Mouse (Mus musculus): ENCODE data around the gene Htr6. TPM values are rescaled to one million over a fixed set of nuclear protein-coding genes. Genes with fewer than 3 reads are reported as not detected.

The Htr6 gene
- polyA plus RNA-seq, 2 experiments, result not detected

GRCm38 (mm10) chr4:139116356-139117063, 41.1 kb upstream of the Htr6 start:
- Histone ChIP-seq H3K4me3 (ENCODE audit: insufficient read depth in 1 of 2, low read depth in 2 of 2, low read length in 2 of 2) (no peak overlapping the region), H3K9ac (replicated peaks) (no peak overlapping the region), H3K4me1 (replicated peaks; ENCODE audit: control insufficient read depth in 2 of 2, insufficient read depth in 2 of 2, low read length in 1 of 2) (peaks cover 38 to 46% of the 10 kb centered on the region in 2 experiments), H3K27ac (peak overlapping the region; percentile 10), H3K4me2 (ENCODE audit: low read depth) (peak overlapping the region; percentile 22), H3K27me3 (ENCODE audit: control insufficient read depth, insufficient read depth, low read length) (no peaks in the 10 kb centered on the region), H3K9me3 (ENCODE audit: control insufficient read depth, low read length) (no peaks in the 10 kb centered on the region), H3K36me3 (replicated peaks; ENCODE audit: control insufficient read depth, insufficient read depth, low read depth) (no peaks in the 10 kb centered on the region)
- DNase-seq (ENCODE audit: low read depth in 3 of 3, low spot score in 3 of 3) (peak; percentile 44 to 54 (median 50)), ATAC-seq (ENCODE audit: insufficient read depth) (peak; percentile 84)
- 30% methylated on average over 3 of the region's 3 CpGs for WGBS (ENCODE audit: insufficient replicate concordance)
- TF ChIP-seq EP300 (IDR thresholded peaks at IDR 0.05; ENCODE audit: low read depth) (peak; percentile 67), CTCF (IDR thresholded peaks at IDR 0.05; ENCODE audit: low read depth) (no peak)

GRCm38 (mm10) chr4:139115721-139116120, 40.4 kb upstream of the Htr6 start:
- peak; percentile 66 for TF ChIP-seq CTCF (IDR thresholded peaks at IDR 0.05; ENCODE audit: low read depth)
- TF ChIP-seq EP300 (IDR thresholded peaks at IDR 0.05; ENCODE audit: low read depth), result no peak
- DNase-seq (ENCODE audit: low read depth in 3 of 3, low spot score in 3 of 3) (peak in 1 of 3 experiments; percentile 28), ATAC-seq (ENCODE audit: insufficient read depth) (no peak)
- WGBS (ENCODE audit: insufficient replicate concordance), result 78% methylated on average over 5 of the region's 5 CpGs
- Histone ChIP-seq H3K4me3 (ENCODE audit: insufficient read depth in 1 of 2, low read depth in 2 of 2, low read length in 2 of 2) (no peak overlapping the region), H3K36me3 (replicated peaks; ENCODE audit: control insufficient read depth, insufficient read depth, low read depth) (no peaks in the 10 kb centered on the region), H3K27ac (no peak overlapping the region; the same call in 1 of the 2 replicates), H3K4me2 (ENCODE audit: low read depth) (no peak overlapping the region), H3K9me3 (ENCODE audit: control insufficient read depth, low read length) (no peaks in the 10 kb centered on the region), H3K9ac (replicated peaks) (no peak overlapping the region), H3K4me1 (replicated peaks; ENCODE audit: control insufficient read depth in 2 of 2, insufficient read depth in 2 of 2, low read length in 1 of 2) (peaks cover 37 to 47% of the 10 kb centered on the region in 2 experiments), H3K27me3 (ENCODE audit: control insufficient read depth, insufficient read depth, low read length) (no peaks in the 10 kb centered on the region)

- Histone ChIP-seq H3K4me2 (ENCODE audit: low read depth) (no peak overlapping the region), H3K9me3 (ENCODE audit: control insufficient read depth, low read length) (no peaks in the 10 kb centered on the region), H3K4me1 (replicated peaks; ENCODE audit: control insufficient read depth in 2 of 2, insufficient read depth in 2 of 2, low read length in 1 of 2) (peaks cover 28 to 44% of the 10 kb centered on the region in 2 experiments), H3K27me3 (ENCODE audit: control insufficient read depth, insufficient read depth, low read length) (no peaks in the 10 kb centered on the region), H3K27ac (no peak overlapping the region), H3K9ac (replicated peaks) (no peak overlapping the region), H3K36me3 (replicated peaks; ENCODE audit: control insufficient read depth, insufficient read depth, low read depth) (no peaks in the 10 kb centered on the region), H3K4me3 (ENCODE audit: insufficient read depth in 1 of 2, low read depth in 2 of 2, low read length in 2 of 2) (no peak overlapping the region)
- no peak for DNase-seq (ENCODE audit: low read depth in 3 of 3, low spot score in 3 of 3)
- no peak for TF ChIP-seq EP300 (IDR thresholded peaks at IDR 0.05; ENCODE audit: low read depth)
- TF ChIP-seq CTCF (IDR thresholded peaks at IDR 0.05; ENCODE audit: low read depth), result no peak
- WGBS (ENCODE audit: insufficient replicate concordance), result 68% methylated on average over 3 of the region's 3 CpGs
- ATAC-seq (ENCODE audit: insufficient read depth), result no peak
Observed at GRCm38 (mm10) chr4:139112482-139112881, 37.1 kb upstream of the Htr6 start.

- peaks cover 21 to 36% of the 10 kb centered on the region in 2 experiments for H3K4me1 ChIP-seq (replicated peaks; ENCODE audit: control insufficient read depth in 2 of 2, insufficient read depth in 2 of 2, low read length in 1 of 2)
- no peak overlapping the region for H3K4me3 ChIP-seq (ENCODE audit: insufficient read depth in 1 of 2, low read depth in 2 of 2, low read length in 2 of 2)
- no peak overlapping the region for H3K27ac ChIP-seq
- peak overlapping the region; percentile 8 for H3K4me2 ChIP-seq (ENCODE audit: low read depth)
- no peaks in the 10 kb centered on the region for H3K9me3 ChIP-seq (ENCODE audit: control insufficient read depth, low read length)
- no peak for TF ChIP-seq CTCF (IDR thresholded peaks at IDR 0.05; ENCODE audit: low read depth)
- no peak for TF ChIP-seq EP300 (IDR thresholded peaks at IDR 0.05; ENCODE audit: low read depth)
- DNase-seq (ENCODE audit: low read depth in 3 of 3, low spot score in 3 of 3), result no peak
- H3K36me3 ChIP-seq (replicated peaks; ENCODE audit: control insufficient read depth, insufficient read depth, low read depth), result no peaks in the 10 kb centered on the region
- H3K27me3 ChIP-seq (ENCODE audit: control insufficient read depth, insufficient read depth, low read length), result no peaks in the 10 kb centered on the region
- H3K9ac ChIP-seq (replicated peaks), result no peak overlapping the region
- WGBS (ENCODE audit: insufficient replicate concordance), result 39% methylated on average over 3 of the region's 3 CpGs
- ATAC-seq (ENCODE audit: insufficient read depth), result no peak
Observed at GRCm38 (mm10) chr4:139111421-139111820, 36.1 kb upstream of the Htr6 start.

GRCm38 (mm10) chr4:139110858-139111257, 35.5 kb upstream of the Htr6 start:
- ATAC-seq (ENCODE audit: insufficient read depth), result no peak
- no peaks in the 10 kb centered on the region for H3K27me3 ChIP-seq (ENCODE audit: control insufficient read depth, insufficient read depth, low read length)
- TF ChIP-seq CTCF (IDR thresholded peaks at IDR 0.05; ENCODE audit: low read depth) (no peak), EP300 (IDR thresholded peaks at IDR 0.05; ENCODE audit: low read depth) (no peak)
- H3K36me3 ChIP-seq (replicated peaks; ENCODE audit: control insufficient read depth, insufficient read depth, low read depth), result no peaks in the 10 kb centered on the region
- H3K9me3 ChIP-seq (ENCODE audit: control insufficient read depth, low read length), result no peaks in the 10 kb centered on the region
- H3K4me2 ChIP-seq (ENCODE audit: low read depth), result peak overlapping the region; percentile 8
- H3K4me3 ChIP-seq (ENCODE audit: insufficient read depth in 1 of 2, low read depth in 2 of 2, low read length in 2 of 2), result no peak overlapping the region
- H3K27ac ChIP-seq, result no peak overlapping the region
- no peak overlapping the region for H3K9ac ChIP-seq (replicated peaks)
- no peak for DNase-seq (ENCODE audit: low read depth in 3 of 3, low spot score in 3 of 3)
- H3K4me1 ChIP-seq (replicated peaks; ENCODE audit: control insufficient read depth in 2 of 2, insufficient read depth in 2 of 2, low read length in 1 of 2), result peaks cover 16 to 30% of the 10 kb centered on the region in 2 experiments
- WGBS (ENCODE audit: insufficient replicate concordance), result 10% methylated on average over 3 of the region's 3 CpGs
